Mouse (Mus musculus): ENCODE results near the gene Hrh3.

Gene Hrh3

GRCm38 (mm10) chr2:180105441-180106190 lies 1.3 kb upstream of the Hrh3 start:
- no peak for DNase-seq (ENCODE audit: low spot score)

DNA sequence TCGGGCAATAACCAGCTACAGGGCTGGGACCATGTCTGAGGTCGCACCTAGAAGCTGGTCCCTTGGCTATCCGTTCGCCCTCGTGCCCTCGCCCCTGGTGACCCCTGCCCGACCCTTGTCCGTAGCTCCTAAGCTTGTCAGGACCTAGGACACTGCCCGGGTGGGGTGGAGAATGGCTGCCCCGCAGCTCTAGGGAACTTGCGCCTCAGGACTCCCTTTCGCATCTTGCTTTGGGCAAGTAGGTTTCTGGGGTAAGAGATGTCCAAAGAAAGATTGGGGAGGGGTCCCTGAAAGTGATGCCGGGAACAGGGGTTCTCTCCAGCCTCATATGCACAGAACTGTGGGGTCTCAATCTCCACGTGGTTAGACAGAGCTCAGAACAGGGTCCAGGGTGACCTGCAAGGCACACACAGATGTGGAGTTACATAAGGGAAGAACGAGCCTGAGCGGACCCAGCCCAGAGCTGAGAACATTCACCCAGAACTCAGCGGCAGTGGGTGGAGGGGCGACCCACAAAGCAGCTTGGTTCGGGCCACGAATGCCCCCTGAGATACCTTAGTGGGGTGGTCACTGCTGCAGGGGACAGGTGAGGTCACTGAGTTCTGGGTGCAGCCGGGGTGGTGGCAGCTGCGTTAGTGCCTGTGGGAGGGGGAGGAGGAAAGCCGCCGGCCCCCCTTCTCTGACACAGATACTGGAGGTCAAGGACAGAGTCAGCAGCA lies 530 bp upstream of the Hrh3 start:
- no peak for DNase-seq (ENCODE audit: low spot score)

GRCm38 (mm10) chr2:180103151-180103977 lies 924 bp downstream of the Hrh3 start:
- DNase-seq (ENCODE audit: low spot score) = no peak

DNA sequence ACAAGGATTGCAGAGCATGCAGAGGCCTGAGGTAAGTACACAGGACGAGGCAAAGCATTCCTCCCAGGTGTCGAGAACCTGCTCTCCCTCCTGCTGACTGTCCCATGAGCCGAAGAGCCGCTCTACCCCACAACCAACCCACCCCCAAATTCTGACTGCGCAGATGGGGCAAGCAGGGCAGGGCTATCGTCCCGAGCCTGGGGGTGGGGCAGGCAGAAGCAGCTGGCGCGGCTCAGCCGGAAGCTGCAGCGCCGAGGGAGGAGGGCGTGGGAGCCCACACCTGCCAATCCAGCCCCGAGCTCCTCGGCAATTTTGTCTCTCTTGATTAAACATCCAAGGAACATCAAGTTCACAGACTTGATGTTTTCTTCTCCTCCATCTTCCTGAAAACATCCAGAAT lies 4.8 kb downstream of the Hrh3 start:
- DNase-seq (ENCODE audit: low spot score) = no peak

DNA sequence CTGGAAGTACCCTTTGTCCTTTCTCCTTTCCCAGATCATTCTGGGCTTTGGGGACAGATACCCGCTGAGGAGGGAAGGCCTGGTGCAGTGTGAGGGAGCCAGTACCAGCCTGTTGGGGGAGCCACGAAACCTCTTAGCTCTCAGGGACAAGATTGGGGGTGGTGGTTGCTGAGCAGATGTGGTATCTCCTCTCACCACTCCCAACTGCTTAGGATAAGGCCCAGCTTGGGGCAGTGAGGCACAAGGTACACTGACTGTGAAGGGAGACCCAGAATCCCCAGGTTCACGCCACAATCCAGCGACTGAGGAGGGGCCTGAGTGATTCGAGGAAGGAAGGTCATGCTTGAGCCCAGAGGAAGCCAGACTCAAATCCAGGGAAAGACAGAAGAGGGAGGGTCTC lies 6.1 kb downstream of the Hrh3 start:
- no peak for DNase-seq (ENCODE audit: low spot score)

GRCm38 (mm10) chr2:180097585-180097984 lies 6.7 kb downstream of the Hrh3 start:
- DNase-seq (ENCODE audit: low spot score) = no peak

DNA sequence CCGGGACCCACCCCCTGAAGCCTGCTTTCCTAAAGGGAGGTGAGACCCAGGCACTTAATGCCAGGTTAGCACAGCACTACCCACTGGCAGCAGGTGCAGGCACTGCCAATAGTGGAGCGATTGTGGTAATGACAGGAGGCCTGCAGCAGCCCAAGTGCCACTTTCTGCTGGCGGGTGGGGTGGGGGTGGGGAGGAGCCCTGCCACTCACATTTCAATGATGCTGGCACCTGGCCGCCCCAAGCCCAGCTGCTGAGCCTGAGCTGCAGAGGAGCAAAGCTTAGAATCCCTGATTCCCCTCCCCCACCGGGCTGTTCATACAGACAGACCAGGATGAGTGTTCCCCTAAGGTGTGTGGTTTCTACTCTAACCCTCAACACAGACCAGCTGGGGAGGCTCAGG lies 8.6 kb downstream of the Hrh3 start:
- DNase-seq (ENCODE audit: low spot score) = no peak

GRCm38 (mm10) chr2:180090285-180090684 lies 14.0 kb downstream of the Hrh3 start:
- no peak for DNase-seq (ENCODE audit: low spot score)

DNA sequence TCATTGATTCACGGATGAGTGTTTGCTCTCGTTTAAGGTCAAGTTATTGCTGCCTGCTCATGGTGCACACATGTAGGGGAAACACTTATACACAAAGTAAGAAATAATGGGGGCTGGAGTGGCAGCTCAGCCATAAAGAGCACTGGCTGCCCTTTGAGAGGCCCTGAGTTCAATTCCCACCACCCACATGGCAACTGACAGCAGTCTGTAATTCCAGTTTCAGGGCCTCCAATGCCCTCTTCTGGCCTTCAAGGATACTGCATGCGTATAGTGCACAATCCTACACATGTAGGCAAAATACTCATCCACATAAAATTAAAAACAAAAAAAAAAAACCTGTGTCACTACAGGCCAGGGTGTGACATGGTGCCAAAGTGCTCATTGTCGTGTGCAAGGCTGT lies 16.8 kb downstream of the Hrh3 start:
- DNase-seq (ENCODE audit: low spot score) = no peak

- no peak for DNase-seq (ENCODE audit: low spot score)
Observed at GRCm38 (mm10) chr2:180086637-180087027, 17.7 kb downstream of the Hrh3 start.

- DNase-seq (ENCODE audit: low spot score) = no peak
Observed at GRCm38 (mm10) chr2:180085926-180086636, 18.2 kb downstream of the Hrh3 start.

GRCm38 (mm10) chr2:180084565-180084964 lies 19.7 kb downstream of the Hrh3 start:
- DNase-seq (ENCODE audit: low spot score) = no peak

GRCm38 (mm10) chr2:180083063-180083462 lies 21.2 kb downstream of the Hrh3 start:
- no peak for DNase-seq (ENCODE audit: low spot score)

- no peak for DNase-seq (ENCODE audit: low spot score)
Observed at GRCm38 (mm10) chr2:180080680-180081079, 23.6 kb downstream of the Hrh3 start.

GRCm38 (mm10) chr2:180077622-180078021 lies 26.7 kb downstream of the Hrh3 start:
- no peak for DNase-seq (ENCODE audit: low spot score)

- no peak for DNase-seq (ENCODE audit: low spot score)
Observed at GRCm38 (mm10) chr2:180072886-180073285, 31.4 kb downstream of the Hrh3 start.

- no peak for DNase-seq (ENCODE audit: low spot score)
Observed at GRCm38 (mm10) chr2:180071671-180072070, 32.6 kb downstream of the Hrh3 start.

GRCm38 (mm10) chr2:180070481-180071453 lies 33.5 kb downstream of the Hrh3 start, which contains the start of gene Mtg2:
Gene Mtg2, plus strand, starts transcription at chr2:180070588.
- peak; percentile 83 for DNase-seq (ENCODE audit: low spot score)

- DNase-seq (ENCODE audit: low spot score) = no peak
Observed at GRCm38 (mm10) chr2:180069770-180070480, 34.4 kb downstream of the Hrh3 start.

Data from urinary bladder, postnatal 10 days (tissue).